Mouse (Mus musculus) cerebellum, adult 18-20 months (tissue): ENCODE data around the gene Pir.
A peak's percentile ranks its signal among the peaks of the same experiment; 100 is the strongest.

Source experiments
- DNase-seq, 2 experiments: peaks; one replicate each; pipeline ENCODE4 v3.0.0; 2021

The Pir gene

GRCm38 (mm10) chrX:164345359-164345938, 76.3 kb downstream of the Pir start:
- no peak for DNase-seq

GRCm38 (mm10) chrX:164348937-164349336, 79.8 kb downstream of the Pir start:
- no peak for DNase-seq

GRCm38 (mm10) chrX:164365153-164365865, 96.1 kb downstream of the Pir start:
- DNase-seq, result no peak

GRCm38 (mm10) chrX:164370576-164370975, 101.4 kb downstream of the Pir start:
- no peak for DNase-seq

GRCm38 (mm10) chrX:164373081-164373480, 103.9 kb downstream of the Pir start, which contains the start of gene Vegfd:
Gene Vegfd (plus strand): TSS chrX:164373378.
- DNase-seq, result no peak

- DNase-seq, result no peak
Observed at GRCm38 (mm10) chrX:164374586-164374985, 105.4 kb downstream of the Pir start.

- no peak for DNase-seq
Observed at GRCm38 (mm10) chrX:164379721-164380120, 110.5 kb downstream of the Pir start.

GRCm38 (mm10) chrX:164381618-164382408, 112.6 kb downstream of the Pir start:
- peak; percentile 52 to 56 for DNase-seq

- no peak for DNase-seq
Observed at GRCm38 (mm10) chrX:164394091-164394490, 124.9 kb downstream of the Pir start.

GRCm38 (mm10) chrX:164398456-164398855, 129.3 kb downstream of the Pir start:
- no peak for DNase-seq

GRCm38 (mm10) chrX:164405080-164405649, 136.0 kb downstream of the Pir start:
- DNase-seq, result no peak

GRCm38 (mm10) chrX:164406133-164407022, 137.2 kb downstream of the Pir start:
- DNase-seq, result no peak

GRCm38 (mm10) chrX:164408301-164408927, 139.2 kb downstream of the Pir start:
- no peak for DNase-seq

GRCm38 (mm10) chrX:164410562-164410961, 141.4 kb downstream of the Pir start:
- no peak for DNase-seq

GRCm38 (mm10) chrX:164416803-164417202, 147.6 kb downstream of the Pir start:
- DNase-seq, result no peak

- DNase-seq, result no peak
Observed at GRCm38 (mm10) chrX:164418008-164418407, 148.8 kb downstream of the Pir start.

GRCm38 (mm10) chrX:164419471-164419939, 150.3 kb downstream of the Pir start, which contains the start of gene Piga:
Gene Piga (plus strand): TSS chrX:164419787.
- peak; percentile 86 to 92 for DNase-seq

- no peak for DNase-seq
Observed at GRCm38 (mm10) chrX:164419955-164420354, 150.8 kb downstream of the Pir start.

GRCm38 (mm10) chrX:164420518-164420917, 151.3 kb downstream of the Pir start:
- DNase-seq, result no peak
